Mouse (Mus musculus) CH12.LX (cell line): ENCODE data around the gene Jmjd1c. TPM values are rescaled to one million over a fixed set of nuclear protein-coding genes. Genes with fewer than 3 reads are reported as not detected.

ENCODE experiments used
- DNase-seq: peaks from one replicate; pipeline ENCODE4 v3.0.0-alpha.2; 2013; ENCODE audit errors: extremely low read depth
- H3K27ac ChIP-seq: 2 replicates; pipeline ENCODE4 v1.5.1; 2012; ENCODE audit warnings: low read depth, mild to moderate bottlenecking, control low read depth, moderate library complexity; ENCODE audit not compliant: insufficient read depth
- H3K27me3 ChIP-seq: replicated peaks from 2 replicates; pipeline ENCODE3; 2012; ENCODE audit warnings: inconsistent platforms
- H3K36me3 ChIP-seq, 2 experiments: replicated peaks in 1 of 2; 2 replicates each; pipeline versions ENCODE3 to v1.6.1; 2012; ENCODE audit warnings: inconsistent platforms in 1 of 2, low read length in 1 of 2, mild to moderate bottlenecking in 1 of 2, mixed read lengths in 1 of 2, moderate library complexity in 1 of 2; ENCODE audit not compliant: control insufficient read depth in 1 of 2, insufficient read depth in 1 of 2
- H3K4me1 ChIP-seq, 2 experiments: 2 replicates each; pipeline ENCODE4 v1.6.1; 2012; ENCODE audit warnings: inconsistent platforms in 1 of 2, moderate library complexity in 1 of 2; ENCODE audit not compliant: insufficient read depth in 2 of 2, control insufficient read depth in 1 of 2
- H3K4me2 ChIP-seq: 2 replicates; pipeline ENCODE4 v1.6.1; 2012; ENCODE audit warnings: low read depth, mild to moderate bottlenecking, control low read depth; ENCODE audit not compliant: poor library complexity, insufficient read depth, severe bottlenecking
- H3K4me3 ChIP-seq, 3 experiments: fragments of 150-350 bp in 1 of 3; sonication (generic) in 1 of 3; replicated peaks in 1 of 3; 2 replicates each; pipeline versions ENCODE3 to v1.5.1; 2011 to 2012; ENCODE audit warnings: low read depth in 2 of 3, low read length in 2 of 3, mild to moderate bottlenecking in 2 of 3, moderate library complexity in 2 of 3, control low read depth in 1 of 3, improper control_type of control experiment in 1 of 3, inconsistent platforms in 1 of 3, mixed read lengths in 1 of 3; ENCODE audit not compliant: poor library complexity in 1 of 3
- H3K79me2 ChIP-seq: replicated peaks from 2 replicates; pipeline ENCODE4 v1.6.1; 2012; ENCODE audit warnings: mild to moderate bottlenecking, moderate library complexity; ENCODE audit not compliant: control insufficient read depth, poor library complexity, insufficient read depth, severe bottlenecking; ENCODE audit errors: extremely low read depth
- H3K9ac ChIP-seq: 2 replicates; pipeline ENCODE4 v1.6.1; 2012; ENCODE audit warnings: low read depth, mild to moderate bottlenecking, control low read depth, moderate library complexity; ENCODE audit not compliant: insufficient read depth
- H3K9me3 ChIP-seq: replicated peaks from 2 replicates; pipeline ENCODE3; 2012; ENCODE audit warnings: low read length, inconsistent platforms, mixed read lengths
- BHLHE40 ChIP-seq: IDR thresholded peaks from 2 replicates; pipeline ENCODE4 v1.6.1; 2011; ENCODE audit warnings: mild to moderate bottlenecking, low read depth, low read length, improper control_type of control experiment
- CHD1 ChIP-seq: IDR thresholded peaks from 2 replicates; pipeline ENCODE4 v1.6.1; 2012; ENCODE audit warnings: low read depth, low read length, improper control_type of control experiment, inconsistent platforms
- CHD2 ChIP-seq: IDR thresholded peaks from 2 replicates; pipeline ENCODE4 v1.6.1; 2011; ENCODE audit warnings: low read length, improper control_type of control experiment
- CTCF ChIP-seq, 2 experiments: IDR thresholded peaks in 1 of 2; conservative IDR thresholded peaks in 1 of 2; 2 replicates each; pipeline ENCODE4 v1.5.1; 2011 to 2012; ENCODE audit warnings: low read depth in 2 of 2, low read length in 2 of 2, improper control_type of control experiment in 1 of 2, inconsistent platforms in 1 of 2, mild to moderate bottlenecking in 1 of 2, moderate library complexity in 1 of 2
- E2F4 ChIP-seq: IDR thresholded peaks from 2 replicates; pipeline ENCODE4 v1.6.1; 2011; ENCODE audit warnings: low read depth, low read length, improper control_type of control experiment; ENCODE audit not compliant: insufficient replicate concordance
- ELF1 ChIP-seq: IDR thresholded peaks from 2 replicates; pipeline ENCODE4 v1.6.1; 2014; ENCODE audit warnings: low read depth, mild to moderate bottlenecking, inconsistent platforms, low read length, improper control_type of control experiment
- EP300 ChIP-seq: IDR thresholded peaks from 2 replicates; pipeline ENCODE4 v1.6.1; 2011; ENCODE audit warnings: low read length, improper control_type of control experiment
- ETS1 ChIP-seq: conservative IDR thresholded peaks from 2 replicates; pipeline ENCODE4 v1.6.1; 2012; ENCODE audit warnings: low read depth, mild to moderate bottlenecking, inconsistent platforms, low read length, improper control_type of control experiment, moderate library complexity
- GABPA ChIP-seq: IDR thresholded peaks from 2 replicates; pipeline ENCODE4 v1.6.1; 2012; ENCODE audit warnings: low read depth, low read length, improper control_type of control experiment, inconsistent platforms; ENCODE audit not compliant: insufficient replicate concordance
- HCFC1 ChIP-seq: IDR thresholded peaks from 2 replicates; pipeline ENCODE4 v1.6.1; 2012; ENCODE audit warnings: low read depth, mild to moderate bottlenecking, inconsistent platforms, low read length, improper control_type of control experiment
- JUN ChIP-seq: IDR thresholded peaks from 2 replicates; pipeline ENCODE4 v1.6.1; 2011; ENCODE audit warnings: low read depth, mild to moderate bottlenecking, low read length, improper control_type of control experiment, moderate library complexity; ENCODE audit not compliant: insufficient read depth
- JUND ChIP-seq: conservative IDR thresholded peaks from 2 replicates; pipeline ENCODE4 v1.6.1; 2011; ENCODE audit warnings: low read depth, low read length, improper control_type of control experiment
- KAT2A ChIP-seq: IDR thresholded peaks from 2 replicates; pipeline ENCODE4 v1.6.1; 2012; ENCODE audit warnings: low read length, improper control_type of control experiment, inconsistent platforms; ENCODE audit not compliant: insufficient replicate concordance
- MAFK ChIP-seq: IDR thresholded peaks from 2 replicates; pipeline ENCODE4 v1.6.1; 2011; ENCODE audit warnings: low read length, improper control_type of control experiment; ENCODE audit not compliant: insufficient replicate concordance
- MAZ ChIP-seq: IDR thresholded peaks from 2 replicates; pipeline ENCODE4 v1.6.1; 2012; ENCODE audit warnings: low read depth, mild to moderate bottlenecking, inconsistent platforms, low read length, improper control_type of control experiment, moderate library complexity
- MEF2A ChIP-seq: IDR thresholded peaks from 2 replicates; pipeline ENCODE4 v1.6.1; 2014; ENCODE audit warnings: low read depth, mild to moderate bottlenecking, inconsistent platforms, low read length, improper control_type of control experiment, borderline replicate concordance
- MXI1 ChIP-seq: IDR thresholded peaks from 2 replicates; pipeline ENCODE4 v1.6.1; 2011; ENCODE audit warnings: mild to moderate bottlenecking, low read depth, low read length, improper control_type of control experiment
- NRF1 ChIP-seq: IDR thresholded peaks from 2 replicates; pipeline ENCODE4 v1.6.1; 2014; ENCODE audit warnings: low read depth, mild to moderate bottlenecking, inconsistent platforms, low read length, improper control_type of control experiment, moderate library complexity
- PAX5 ChIP-seq: IDR thresholded peaks from 2 replicates; pipeline ENCODE4 v1.6.1; 2012; ENCODE audit warnings: low read length, inconsistent platforms, mixed read lengths
- POLR2A ChIP-seq: IDR thresholded peaks from 2 replicates; pipeline ENCODE4 v1.6.1; 2011; ENCODE audit warnings: low read depth, mild to moderate bottlenecking, improper control_type of control experiment, low read length
- POLR2AphosphoS2 ChIP-seq: IDR thresholded peaks from 2 replicates; pipeline ENCODE4 v1.6.1; 2011; ENCODE audit warnings: low read depth, low read length, improper control_type of control experiment
- RAD21 ChIP-seq: IDR thresholded peaks from 2 replicates; pipeline ENCODE4 v1.6.1; 2011; ENCODE audit warnings: low read depth, mild to moderate bottlenecking, low read length, improper control_type of control experiment, moderate library complexity
- RCOR1 ChIP-seq: conservative IDR thresholded peaks from 2 replicates; pipeline ENCODE4 v1.6.1; 2012; ENCODE audit warnings: low read depth, mild to moderate bottlenecking, inconsistent platforms, low read length, improper control_type of control experiment
- SIN3A ChIP-seq: IDR thresholded peaks from 2 replicates; pipeline ENCODE4 v1.6.1; 2012; ENCODE audit warnings: low read length, improper control_type of control experiment, inconsistent platforms
- TBP ChIP-seq: conservative IDR thresholded peaks from 2 replicates; pipeline ENCODE4 v1.6.1; 2011; ENCODE audit warnings: low read depth, low read length, improper control_type of control experiment
- UBTF ChIP-seq: IDR thresholded peaks from 2 replicates; pipeline ENCODE4 v1.6.1; 2012; ENCODE audit warnings: low read depth, mild to moderate bottlenecking, inconsistent platforms, low read length, improper control_type of control experiment, moderate library complexity
- USF1 ChIP-seq: IDR thresholded peaks from 2 replicates; pipeline ENCODE4 v1.6.1; 2014; ENCODE audit warnings: low read depth, mild to moderate bottlenecking, inconsistent platforms, low read length, improper control_type of control experiment
- ZMIZ1 ChIP-seq: IDR thresholded peaks from 2 replicates; pipeline ENCODE4 v1.6.1; 2012; ENCODE audit warnings: low read depth, mild to moderate bottlenecking, inconsistent platforms, low read length, improper control_type of control experiment
- dilution Hi-C: fragments of 300-500 bp; cut with MboI; formaldehyde crosslinking; loops from 2 replicates; pipeline ENCODE4 v1.14.3; 2020; ENCODE audit warnings: low sequenced_read_pairs; ENCODE audit not compliant: extremely low pct_unique_long_range_greater_than_20kb, extremely low pct_ligation_motif_present
- in situ Hi-C: fragments of 300-500 bp; cut with MboI; formaldehyde crosslinking; loops from 3 replicates; pipeline ENCODE4 v1.14.3; 2019; ENCODE audit warnings: low sequenced_read_pairs, low pct_ligation_motif_present, low pct_unique_long_range_greater_than_20kb, mixed read lengths
- polyA plus RNA-seq: library from polyadenylated mRNA; unstranded; fragments of >175 nt; gene quantifications from 2 replicates; pipeline ENCODE4 v1.2.1, GENCODE M21; 2012; ENCODE audit warnings: low read depth; ENCODE audit not compliant: insufficient read length
- total RNA-seq, 2 experiments: library from RNA; depleted of rRNA; stranded (reverse); fragments of 300-350 nt in 1 of 2; fragments of >200 nt in 1 of 2; gene quantifications; 2 replicates each; pipeline ENCODE4 v1.2.3; 2012 to 2014

The Jmjd1c gene
- total and polyA plus RNA-seq, 3 experiments: 41.2 to 50.1 (median 41.6) TPM

DNA sequence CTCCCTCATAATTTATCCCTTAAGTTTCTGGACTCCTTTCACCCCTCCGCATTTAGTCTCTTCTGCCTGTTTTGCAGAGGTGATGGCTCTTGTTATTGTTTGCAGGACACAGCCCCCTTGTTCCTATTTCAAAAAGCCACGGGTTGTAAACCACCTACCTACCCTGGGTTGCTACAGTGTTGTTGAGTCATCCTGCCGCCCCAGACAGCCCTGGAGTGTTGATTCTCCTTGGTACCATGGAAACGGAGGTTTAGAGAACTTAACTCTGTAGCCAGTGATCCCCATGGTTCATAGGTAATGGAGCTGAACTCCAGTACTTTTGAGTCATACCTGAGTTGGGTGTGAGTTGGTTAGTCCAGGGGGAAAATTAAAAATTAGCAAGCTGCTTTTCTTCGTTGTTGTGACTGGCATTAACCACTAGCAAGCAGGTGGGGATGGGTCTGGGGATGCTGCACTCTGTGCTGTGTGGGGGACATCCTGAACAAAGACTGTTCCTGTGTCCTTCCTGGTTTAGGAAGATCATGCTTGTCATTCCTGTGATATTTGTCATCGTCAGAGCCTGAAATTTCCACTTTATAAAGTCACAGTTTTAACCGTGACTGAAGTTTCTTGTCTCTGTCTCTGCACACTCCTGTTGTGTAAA is 2.6 kb downstream of the Jmjd1c start:
- no peaks in the 10 kb centered on the region for H3K27me3 ChIP-seq
- TF ChIP-seq ETS1 (peak; percentile 34; the same call in 1 of the 2 replicates), UBTF (no peak), MXI1 (peak; percentile 59), PAX5 (no peak), CHD1 (0 out of 2 replicates have a peak, but pooled peaks have one; percentile 26), SIN3A (peak; percentile 68; the same call in 1 of the 2 replicates), POLR2A (no peak), BHLHE40 (peak; percentile 23; the same call in 1 of the 2 replicates), TBP (0 out of 2 replicates have a peak, but pooled peaks have one; percentile 7), KAT2A (no peak), GABPA (no peak)
- H3K79me2 ChIP-seq: peaks cover 87% of the 10 kb centered on the region
- in situ Hi-C loops: loop anchor here (5.0 to 25.0 kb wide), 2 partner anchors 96 to 186 kb away; no protein-coding TSS in a partner anchor
- peak overlapping the region; percentile 97 for H3K27ac ChIP-seq
- H3K4me3 ChIP-seq: peak overlapping the region; percentile 65 to 93 (median 87)
- H3K4me1 ChIP-seq: peaks cover 19 to 64% of the 10 kb centered on the region in 2 experiments
- dilution Hi-C loops: no loop called here
- DNase-seq: peak; percentile 88
- H3K9ac ChIP-seq: peak overlapping the region; percentile 74
- peak overlapping the region; percentile 99 for H3K4me2 ChIP-seq
- H3K36me3 ChIP-seq: peaks cover 3 to 23% of the 10 kb centered on the region in 2 experiments
- H3K9me3 ChIP-seq: no peaks in the 10 kb centered on the region

DNA sequence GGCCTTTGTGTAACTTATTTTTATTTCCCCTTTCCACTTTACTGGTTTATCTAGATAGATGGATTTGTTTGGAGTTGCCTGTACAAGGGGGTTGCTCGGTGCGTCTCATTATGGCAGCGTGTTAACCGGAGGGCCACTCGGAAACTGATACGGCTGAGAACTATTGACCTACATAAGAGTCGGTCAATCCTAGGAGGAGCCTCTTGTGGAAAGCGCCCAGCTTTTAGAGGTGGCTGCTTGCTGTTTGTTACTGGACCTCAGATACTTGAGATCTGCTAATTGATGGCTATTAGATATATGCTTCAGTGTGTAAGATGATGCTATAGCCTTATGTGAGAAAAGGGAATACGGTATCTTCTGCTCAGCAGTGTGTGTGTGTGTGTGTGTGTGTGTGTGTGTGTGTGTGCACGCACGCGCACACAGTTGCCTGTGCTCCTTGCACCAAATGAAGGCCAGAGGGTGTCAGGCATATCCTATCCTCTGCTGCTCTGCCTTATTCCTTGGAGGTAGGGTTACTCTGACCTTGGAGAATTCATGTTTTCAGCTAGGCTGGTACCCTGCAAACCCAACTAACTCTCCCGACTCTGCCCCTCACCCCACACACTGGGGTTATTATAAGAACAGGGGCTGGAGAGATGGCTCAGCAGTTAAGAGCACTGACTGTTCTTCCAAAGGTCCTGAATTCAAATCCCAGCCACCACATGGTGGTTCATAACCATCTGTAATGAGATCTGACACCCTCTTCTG is 3.4 kb downstream of the Jmjd1c start:
- Histone ChIP-seq H3K4me2 (peak overlapping the region; percentile 99), H3K9me3 (no peaks in the 10 kb centered on the region), H3K4me3 (peak overlapping the region; percentile 65 to 93 (median 87)), H3K4me1 (peaks cover 19 to 70% of the 10 kb centered on the region in 2 experiments), H3K9ac (peak overlapping the region; percentile 74), H3K27ac (peak overlapping the region; percentile 97), H3K36me3 (peaks cover 3 to 23% of the 10 kb centered on the region in 2 experiments), H3K79me2 (peaks cover 87% of the 10 kb centered on the region), H3K27me3 (no peaks in the 10 kb centered on the region)
- DNase-seq: peak; percentile 25
- in situ Hi-C loops: loop anchor here (5.0 to 25.0 kb wide), 2 partner anchors 97 to 187 kb away; no protein-coding TSS in a partner anchor
- dilution Hi-C loops: no loop called here
- TF ChIP-seq POLR2AphosphoS2 (no peak), MEF2A (no peak), NRF1 (peak; percentile 60), MAFK (no peak), POLR2A (no peak), ZMIZ1 (no peak), JUND (no peak), EP300 (no peak), BHLHE40 (0 out of 2 replicates have a peak, but pooled peaks have one; percentile 12), MXI1 (0 out of 2 replicates have a peak, but pooled peaks have one; percentile 12), E2F4 (no peak), UBTF (no peak), PAX5 (no peak), CHD2 (no peak), USF1 (no peak), RAD21 (no peak), CTCF (conservative IDR thresholded peaks at IDR 0.05 in 1 of 2, IDR thresholded peaks at IDR 0.05 in 1 of 2; ENCODE audit: low read depth in 2 of 2, low read length in 2 of 2) (no peak), GABPA (no peak), JUN (no peak), HCFC1 (no peak), MAZ (no peak), ELF1 (no peak), RCOR1 (no peak)
